Mouse (Mus musculus): ENCODE data around the gene Ap1s1. TPM values are rescaled to one million over a fixed set of nuclear protein-coding genes. Genes with fewer than 3 reads are reported as not detected.

Gene Ap1s1
- polyA plus RNA-seq, 1 experiment from 2014 or later, result 160 TPM

- DNase-seq (ENCODE audit: low spot score), result no peak
- Histone ChIP-seq H3K36me3 (ENCODE audit: insufficient read depth, low read length) (peaks cover 43% of the 10 kb centered on the region), H3K9ac (ENCODE audit: low read depth, low read length) (no peak overlapping the region), H3K27me3 (ENCODE audit: insufficient read depth, low read length) (peaks cover 9% of the 10 kb centered on the region), H3K9me3 (replicated peaks; ENCODE audit: low read length) (no peaks in the 10 kb centered on the region), H3K4me2 (ENCODE audit: low read length) (no peak overlapping the region), H3K4me1 (replicated peaks; ENCODE audit: insufficient read depth, low read length) (peaks cover 14% of the 10 kb centered on the region), H3K4me3 (replicated peaks; ENCODE audit: low read depth, low read length) (no peak overlapping the region), H3K27ac (no peak overlapping the region)
- WGBS, result 85% methylated on average over 13 of the region's 13 CpGs
- TF ChIP-seq CTCF (IDR thresholded peaks at IDR 0.05; ENCODE audit: low read depth), result no peak
- no peak for ATAC-seq (replicated peaks; ENCODE audit: low FRiP score, low read depth)
Measured at GRCm38 (mm10) chr5:137036211-137036610, 9.7 kb downstream of the Ap1s1 start.

DNA sequence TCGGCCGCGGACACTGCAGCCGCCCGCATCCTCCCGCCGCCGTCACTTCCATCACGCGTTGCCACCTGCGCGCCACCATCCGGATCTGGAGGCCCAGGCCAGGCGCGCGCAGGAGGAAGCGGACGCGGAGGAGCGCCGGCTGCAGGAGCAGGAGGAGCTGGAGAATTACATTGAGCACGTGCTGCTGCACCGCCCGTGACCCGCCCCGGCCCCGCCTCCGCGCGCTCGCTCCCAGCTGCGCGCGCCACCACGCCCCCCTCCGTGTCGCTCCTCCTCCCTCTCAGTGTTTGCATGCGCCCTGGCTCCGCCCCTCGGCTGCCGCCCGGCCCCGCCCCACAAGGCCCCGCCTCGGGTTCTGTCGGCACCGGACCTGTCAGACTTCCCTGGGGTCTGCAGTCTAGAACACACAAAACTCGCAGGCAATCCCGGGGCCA, 13.3 kb downstream of the Ap1s1 start:
- 0% methylated on average over 47 of the region's 49 CpGs for WGBS
- Histone ChIP-seq H3K4me3 (replicated peaks; ENCODE audit: low read depth, low read length) (peak overlapping the region; percentile 25), H3K4me2 (ENCODE audit: low read length) (peak overlapping the region; percentile 88), H3K9me3 (replicated peaks; ENCODE audit: low read length) (no peaks in the 10 kb centered on the region), H3K27me3 (ENCODE audit: insufficient read depth, low read length) (peaks cover 37% of the 10 kb centered on the region), H3K9ac (ENCODE audit: low read depth, low read length) (no peak overlapping the region), H3K4me1 (replicated peaks; ENCODE audit: insufficient read depth, low read length) (peaks cover 23% of the 10 kb centered on the region), H3K36me3 (ENCODE audit: insufficient read depth, low read length) (peaks cover 16% of the 10 kb centered on the region), H3K27ac (no peak overlapping the region)
- ATAC-seq (replicated peaks; ENCODE audit: low FRiP score, low read depth) (peak; percentile 64), DNase-seq (ENCODE audit: low spot score) (peak; percentile 93)
- TF ChIP-seq CTCF (IDR thresholded peaks at IDR 0.05; ENCODE audit: low read depth), result 0 out of 2 replicates have a peak, but pooled peaks have one; percentile 9

- no peak overlapping the region for H3K27ac ChIP-seq
- no peaks in the 10 kb centered on the region for H3K9me3 ChIP-seq (replicated peaks; ENCODE audit: low read length)
- peaks cover 40% of the 10 kb centered on the region for H3K27me3 ChIP-seq (ENCODE audit: insufficient read depth, low read length)
- no peak overlapping the region for H3K9ac ChIP-seq (ENCODE audit: low read depth, low read length)
- peaks cover 12% of the 10 kb centered on the region; the same call in 1 of the 2 replicates for H3K36me3 ChIP-seq (ENCODE audit: insufficient read depth, low read length)
- TF ChIP-seq CTCF (IDR thresholded peaks at IDR 0.05; ENCODE audit: low read depth), result no peak
- peaks cover 23% of the 10 kb centered on the region for H3K4me1 ChIP-seq (replicated peaks; ENCODE audit: insufficient read depth, low read length)
- H3K4me3 ChIP-seq (replicated peaks; ENCODE audit: low read depth, low read length), result peak overlapping the region; percentile 25
- DNase-seq (ENCODE audit: low spot score) (no peak), ATAC-seq (replicated peaks; ENCODE audit: low FRiP score, low read depth) (no peak)
- peak overlapping the region; percentile 88 for H3K4me2 ChIP-seq (ENCODE audit: low read length)
- under 1% methylated on average over 25 of the region's 33 CpGs for WGBS
Measured at GRCm38 (mm10) chr5:137032033-137032421, 13.9 kb downstream of the Ap1s1 start.

- H3K4me1 ChIP-seq (replicated peaks; ENCODE audit: insufficient read depth, low read length), result peaks cover 23% of the 10 kb centered on the region
- peak overlapping the region; percentile 88 for H3K4me2 ChIP-seq (ENCODE audit: low read length)
- no peak for ATAC-seq (replicated peaks; ENCODE audit: low FRiP score, low read depth)
- no peaks in the 10 kb centered on the region for H3K9me3 ChIP-seq (replicated peaks; ENCODE audit: low read length)
- DNase-seq (ENCODE audit: low spot score), result peak; percentile 63
- H3K9ac ChIP-seq (ENCODE audit: low read depth, low read length), result no peak overlapping the region
- no peak for TF ChIP-seq CTCF (IDR thresholded peaks at IDR 0.05; ENCODE audit: low read depth)
- 2% methylated on average over 77 of the region's 78 CpGs for WGBS
- peaks cover 47% of the 10 kb centered on the region for H3K27me3 ChIP-seq (ENCODE audit: insufficient read depth, low read length)
- H3K4me3 ChIP-seq (replicated peaks; ENCODE audit: low read depth, low read length), result peak overlapping the region; percentile 25
- no peak overlapping the region for H3K27ac ChIP-seq
- H3K36me3 ChIP-seq (ENCODE audit: insufficient read depth, low read length), result peaks cover 5% of the 10 kb centered on the region; the same call in 1 of the 2 replicates
Measured at GRCm38 (mm10) chr5:137031076-137032032, 14.6 kb downstream of the Ap1s1 start.

- TF ChIP-seq CTCF (IDR thresholded peaks at IDR 0.05; ENCODE audit: low read depth), result no peak
- peaks cover 57% of the 10 kb centered on the region for H3K27me3 ChIP-seq (ENCODE audit: insufficient read depth, low read length)
- no peak overlapping the region for H3K27ac ChIP-seq
- DNase-seq (ENCODE audit: low spot score) (no peak), ATAC-seq (replicated peaks; ENCODE audit: low FRiP score, low read depth) (no peak)
- H3K4me1 ChIP-seq (replicated peaks; ENCODE audit: insufficient read depth, low read length), result peaks cover 23% of the 10 kb centered on the region
- H3K4me2 ChIP-seq (ENCODE audit: low read length), result no peak overlapping the region
- 14% methylated on average over 22 of the region's 22 CpGs for WGBS
- H3K4me3 ChIP-seq (replicated peaks; ENCODE audit: low read depth, low read length), result no peak overlapping the region; the same call in 1 of the 2 replicates
- H3K9me3 ChIP-seq (replicated peaks; ENCODE audit: low read length), result no peaks in the 10 kb centered on the region
- H3K36me3 ChIP-seq (ENCODE audit: insufficient read depth, low read length), result peaks cover 5% of the 10 kb centered on the region; the same call in 1 of the 2 replicates
- H3K9ac ChIP-seq (ENCODE audit: low read depth, low read length), result no peak overlapping the region
Measured at GRCm38 (mm10) chr5:137030416-137030810, 15.5 kb downstream of the Ap1s1 start.

- no peak for TF ChIP-seq CTCF (IDR thresholded peaks at IDR 0.05; ENCODE audit: low read depth)
- Histone ChIP-seq H3K36me3 (ENCODE audit: insufficient read depth, low read length) (no peaks in the 10 kb centered on the region), H3K4me3 (replicated peaks; ENCODE audit: low read depth, low read length) (peak overlapping the region; percentile 12), H3K9ac (ENCODE audit: low read depth, low read length) (no peak overlapping the region), H3K27me3 (ENCODE audit: insufficient read depth, low read length) (peaks cover 57% of the 10 kb centered on the region), H3K4me2 (ENCODE audit: low read length) (peak overlapping the region; percentile 47), H3K4me1 (replicated peaks; ENCODE audit: insufficient read depth, low read length) (peaks cover 23% of the 10 kb centered on the region), H3K9me3 (replicated peaks; ENCODE audit: low read length) (no peaks in the 10 kb centered on the region), H3K27ac (no peak overlapping the region)
- ATAC-seq (replicated peaks; ENCODE audit: low FRiP score, low read depth) (peak; percentile 72), DNase-seq (ENCODE audit: low spot score) (peak; percentile 97)
- under 1% methylated on average over 52 of the region's 52 CpGs for WGBS
Measured at GRCm38 (mm10) chr5:137029643-137030415, 16.1 kb downstream of the Ap1s1 start.
